Mouse (Mus musculus): ENCODE measurements at regions not wholly inside any gene's neighbourhood (a gene's known extent, or its start where the extent isn't known, plus 50 kb on each side); places are given as distances from the start of the nearest gene placed in this dataset.
A peak's percentile ranks its signal among the peaks of the same experiment; 100 is the strongest.

- peak; percentile 47; the same call in 1 of the 2 replicates for ATAC-seq (ENCODE audit: low FRiP score)
- DNase-seq (ENCODE audit: low spot score, missing footprints), result no peak
Observed at GRCm38 (mm10) chr2:64395946-64396345, 298.1 kb upstream of the Fign start.

DNA sequence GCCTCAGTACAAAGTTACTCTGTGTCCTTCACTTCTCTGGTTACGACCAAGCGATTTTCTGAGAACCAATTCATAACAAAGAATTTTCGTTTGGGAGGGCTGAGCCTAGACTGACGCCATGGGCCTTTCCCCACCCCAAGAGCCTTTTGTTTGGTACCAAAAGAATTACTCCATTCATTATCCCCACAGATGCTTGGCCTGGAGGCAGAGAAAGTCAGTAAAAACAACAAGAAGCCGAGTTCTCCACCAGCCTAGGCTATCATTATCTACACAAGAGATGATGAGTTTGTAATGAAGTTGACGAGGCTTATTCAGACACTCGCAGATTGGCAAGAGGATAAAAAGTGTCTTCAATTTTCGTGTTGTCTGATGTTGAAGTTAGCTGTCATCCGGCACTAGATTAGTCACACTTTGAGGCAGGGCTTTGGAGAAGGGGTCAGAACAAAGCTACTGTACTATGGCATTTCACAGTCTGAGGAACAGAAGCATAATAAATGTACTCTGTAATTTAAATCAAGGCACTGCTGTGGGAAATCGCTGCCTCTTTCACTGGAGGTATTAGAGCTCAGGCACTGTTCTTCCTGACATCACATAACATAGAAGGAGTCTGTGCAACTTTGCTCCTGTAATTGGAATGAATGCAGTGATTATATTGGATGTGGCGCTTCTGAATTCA is 296.9 kb upstream of the Fign start:
- no peak overlapping the region for H3K4me3 ChIP-seq (ENCODE audit: low read depth, low read length)
- DNase-seq (ENCODE audit: low spot score, missing footprints), result peak; percentile 89
- H3K4me2 ChIP-seq, result no peak overlapping the region
- no peaks in the 10 kb centered on the region for H3K27me3 ChIP-seq (ENCODE audit: control insufficient read depth, insufficient read depth, low read length)
- no peaks in the 10 kb centered on the region for H3K36me3 ChIP-seq (ENCODE audit: control insufficient read depth, insufficient read depth, low read length)
- H3K9me3 ChIP-seq (ENCODE audit: control insufficient read depth, low read length), result no peaks in the 10 kb centered on the region
- 27% methylated on average over 11 of the region's 11 CpGs for WGBS
- peak overlapping the region; percentile 48 for H3K27ac ChIP-seq (ENCODE audit: low read depth, low read length)
- peak; percentile 75 for ATAC-seq (ENCODE audit: low FRiP score)
- H3K4me1 ChIP-seq (ENCODE audit: control insufficient read depth, insufficient read depth, low read length), result peaks cover 10% of the 10 kb centered on the region; the same call in 1 of the 2 replicates
- no peak overlapping the region for H3K9ac ChIP-seq (ENCODE audit: low read length)

More at GRCm38 (mm10) chr2:64395946-64396345, 298.1 kb upstream of the Fign start:
- peaks cover 8% of the 10 kb centered on the region; the same call in 1 of the 2 replicates for H3K4me1 ChIP-seq (ENCODE audit: control insufficient read depth, insufficient read depth, low read length)
- no peak overlapping the region for H3K4me3 ChIP-seq (ENCODE audit: low read depth, low read length)
- H3K4me2 ChIP-seq, result no peak overlapping the region
- H3K36me3 ChIP-seq (ENCODE audit: control insufficient read depth, insufficient read depth, low read length), result no peaks in the 10 kb centered on the region
- no peak overlapping the region for H3K9ac ChIP-seq (ENCODE audit: low read length)
- H3K27me3 ChIP-seq (ENCODE audit: control insufficient read depth, insufficient read depth, low read length), result no peaks in the 10 kb centered on the region
- 75% methylated on average over 4 of the region's 4 CpGs for WGBS
- no peaks in the 10 kb centered on the region for H3K9me3 ChIP-seq (ENCODE audit: control insufficient read depth, low read length)
- no peak overlapping the region for H3K27ac ChIP-seq (ENCODE audit: low read depth, low read length)

GRCm38 (mm10) chr2:64394199-64394598 is 296.4 kb upstream of the Fign start:
- Histone ChIP-seq H3K27me3 (ENCODE audit: control insufficient read depth, insufficient read depth, low read length) (no peaks in the 10 kb centered on the region), H3K4me1 (ENCODE audit: control insufficient read depth, insufficient read depth, low read length) (peaks cover 10% of the 10 kb centered on the region; the same call in 1 of the 2 replicates), H3K27ac (ENCODE audit: low read depth, low read length) (peak overlapping the region; percentile 48), H3K4me2 (no peak overlapping the region), H3K9ac (ENCODE audit: low read length) (no peak overlapping the region), H3K9me3 (ENCODE audit: control insufficient read depth, low read length) (no peaks in the 10 kb centered on the region), H3K4me3 (ENCODE audit: low read depth, low read length) (no peak overlapping the region), H3K36me3 (ENCODE audit: control insufficient read depth, insufficient read depth, low read length) (no peaks in the 10 kb centered on the region)
- ATAC-seq (ENCODE audit: low FRiP score) (peak; percentile 39), DNase-seq (ENCODE audit: low spot score, missing footprints) (no peak)
- WGBS, result 66% methylated on average over 8 of the region's 8 CpGs

DNA sequence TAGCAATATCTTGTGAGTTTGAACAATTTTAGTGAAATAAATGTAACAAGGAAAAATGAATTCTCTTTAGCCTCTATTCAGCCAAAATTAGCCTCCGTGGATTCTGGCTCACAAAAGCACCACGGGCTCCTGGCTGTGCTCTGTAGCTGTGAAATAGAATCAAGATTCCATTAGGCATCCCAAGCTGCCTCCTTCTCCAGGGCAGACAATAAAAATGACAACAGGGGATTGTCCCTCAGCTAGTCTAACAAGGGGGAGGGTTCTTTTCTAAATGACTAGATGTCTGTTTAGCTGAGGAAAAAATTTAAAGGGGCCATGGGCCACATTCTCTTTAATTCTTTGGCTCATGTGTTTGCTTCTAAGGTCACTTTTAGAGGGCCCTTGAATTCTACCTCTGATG is 272.0 kb upstream of the Fign start:
- Histone ChIP-seq H3K27me3 (ENCODE audit: control insufficient read depth, insufficient read depth, low read length) (no peaks in the 10 kb centered on the region), H3K36me3 (ENCODE audit: control insufficient read depth, insufficient read depth, low read length) (no peaks in the 10 kb centered on the region), H3K4me1 (ENCODE audit: control insufficient read depth, insufficient read depth, low read length) (peaks cover 10% of the 10 kb centered on the region; the same call in 1 of the 2 replicates), H3K4me2 (no peak overlapping the region), H3K4me3 (ENCODE audit: low read depth, low read length) (no peak overlapping the region), H3K27ac (ENCODE audit: low read depth, low read length) (no peak overlapping the region; the same call in 1 of the 2 replicates), H3K9me3 (ENCODE audit: control insufficient read depth, low read length) (no peaks in the 10 kb centered on the region), H3K9ac (ENCODE audit: low read length) (no peak overlapping the region)
- DNase-seq (ENCODE audit: low spot score, missing footprints), result no peak
- peak; percentile 79 for ATAC-seq (ENCODE audit: low FRiP score)
- 12% methylated on average over 2 of the region's 2 CpGs for WGBS

DNA sequence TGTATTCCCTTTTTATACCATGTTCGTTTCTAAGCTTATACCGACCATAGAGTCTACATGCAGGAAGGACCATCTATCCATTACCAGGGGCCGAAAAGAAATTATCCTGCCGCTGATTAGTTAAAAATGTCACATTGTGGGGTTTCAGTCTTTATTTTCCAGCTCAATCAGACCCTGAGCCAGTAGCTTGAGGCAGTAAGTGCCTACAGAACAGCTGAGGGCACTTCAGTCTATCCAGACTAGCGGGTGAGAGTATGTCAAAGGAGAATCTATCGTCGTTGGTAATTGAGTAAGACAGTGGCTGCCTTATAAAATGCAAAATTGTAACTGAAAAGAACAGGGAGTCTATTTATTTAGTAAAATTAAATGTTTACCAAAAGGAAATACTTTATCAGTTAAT is 269.4 kb upstream of the Fign start:
- DNase-seq (ENCODE audit: low spot score, missing footprints) (no peak), ATAC-seq (ENCODE audit: low FRiP score) (no peak)
- Histone ChIP-seq H3K36me3 (ENCODE audit: control insufficient read depth, insufficient read depth, low read length) (no peaks in the 10 kb centered on the region), H3K27ac (ENCODE audit: low read depth, low read length) (no peak overlapping the region), H3K27me3 (ENCODE audit: control insufficient read depth, insufficient read depth, low read length) (no peaks in the 10 kb centered on the region), H3K4me3 (ENCODE audit: low read depth, low read length) (no peak overlapping the region), H3K9ac (ENCODE audit: low read length) (no peak overlapping the region), H3K9me3 (ENCODE audit: control insufficient read depth, low read length) (no peaks in the 10 kb centered on the region), H3K4me1 (ENCODE audit: control insufficient read depth, insufficient read depth, low read length) (peaks cover 10% of the 10 kb centered on the region; the same call in 1 of the 2 replicates), H3K4me2 (no peak overlapping the region)
- WGBS, result 90% methylated on average over 7 of the region's 7 CpGs

DNA sequence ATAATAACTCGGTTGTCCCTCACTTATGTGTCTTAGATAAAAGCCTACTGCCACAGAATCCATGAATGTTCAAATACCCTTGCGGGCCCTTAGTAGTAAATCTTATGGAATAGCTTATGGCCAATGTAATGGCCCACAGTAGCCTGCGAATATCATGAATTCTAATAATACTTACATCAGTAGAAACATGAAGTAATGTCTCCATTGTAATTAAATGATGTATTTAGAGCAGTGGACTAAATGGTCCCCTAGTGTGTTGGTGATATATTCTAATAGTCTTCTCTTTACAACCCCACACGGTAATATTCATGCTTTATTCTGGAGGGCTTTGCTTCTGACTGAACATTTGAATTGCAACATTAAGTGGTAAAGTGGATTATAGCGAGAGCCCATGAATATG is 268.7 kb upstream of the Fign start:
- no peak overlapping the region for H3K4me2 ChIP-seq
- ATAC-seq (ENCODE audit: low FRiP score) (peak; percentile 19; the same call in 1 of the 2 replicates), DNase-seq (ENCODE audit: low spot score, missing footprints) (no peak)
- no peaks in the 10 kb centered on the region for H3K36me3 ChIP-seq (ENCODE audit: control insufficient read depth, insufficient read depth, low read length)
- WGBS, result 80% methylated on average over 5 of the region's 5 CpGs
- no peaks in the 10 kb centered on the region for H3K9me3 ChIP-seq (ENCODE audit: control insufficient read depth, low read length)
- no peak overlapping the region for H3K27ac ChIP-seq (ENCODE audit: low read depth, low read length)
- no peak overlapping the region for H3K9ac ChIP-seq (ENCODE audit: low read length)
- H3K4me1 ChIP-seq (ENCODE audit: control insufficient read depth, insufficient read depth, low read length), result peaks cover 10% of the 10 kb centered on the region; the same call in 1 of the 2 replicates
- H3K4me3 ChIP-seq (ENCODE audit: low read depth, low read length), result no peak overlapping the region
- H3K27me3 ChIP-seq (ENCODE audit: control insufficient read depth, insufficient read depth, low read length), result no peaks in the 10 kb centered on the region

- 95% methylated on average over 4 of the region's 4 CpGs for WGBS
- no peak overlapping the region for H3K4me3 ChIP-seq (ENCODE audit: low read depth, low read length)
- H3K4me2 ChIP-seq, result no peak overlapping the region
- H3K27me3 ChIP-seq (ENCODE audit: control insufficient read depth, insufficient read depth, low read length), result no peaks in the 10 kb centered on the region
- H3K27ac ChIP-seq (ENCODE audit: low read depth, low read length), result no peak overlapping the region
- no peak overlapping the region for H3K9ac ChIP-seq (ENCODE audit: low read length)
- no peaks in the 10 kb centered on the region for H3K36me3 ChIP-seq (ENCODE audit: control insufficient read depth, insufficient read depth, low read length)
- no peaks in the 10 kb centered on the region for H3K9me3 ChIP-seq (ENCODE audit: control insufficient read depth, low read length)
- DNase-seq (ENCODE audit: low spot score, missing footprints), result peak; percentile 54
- no peaks in the 10 kb centered on the region for H3K4me1 ChIP-seq (ENCODE audit: control insufficient read depth, insufficient read depth, low read length)
- ATAC-seq (ENCODE audit: low FRiP score), result no peak
Observed at GRCm38 (mm10) chr2:64356286-64356685, 258.4 kb upstream of the Fign start.

DNA sequence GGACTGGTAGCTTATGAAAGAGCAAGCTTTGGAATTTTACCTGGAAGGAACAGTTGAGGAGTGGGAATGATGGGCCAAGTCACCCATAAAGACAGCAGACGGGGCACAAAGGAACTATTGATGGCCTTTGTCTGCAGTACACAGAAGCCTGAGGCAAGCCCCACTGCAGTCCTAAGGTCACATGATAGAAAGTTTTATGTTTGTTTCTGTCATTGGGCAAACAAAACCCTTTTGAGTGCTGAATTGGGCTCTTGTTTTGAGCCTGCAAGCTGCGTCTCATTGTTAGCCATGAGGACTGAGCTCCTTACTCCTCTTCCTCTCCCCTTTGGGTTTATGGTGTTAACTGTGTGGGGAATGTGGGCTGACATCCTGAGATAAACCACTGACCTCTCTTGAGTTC is 227.7 kb upstream of the Fign start:
- WGBS, result 11% methylated on average over 2 of the region's 2 CpGs
- no peaks in the 10 kb centered on the region for H3K4me1 ChIP-seq (ENCODE audit: control insufficient read depth, insufficient read depth, low read length)
- H3K4me3 ChIP-seq (ENCODE audit: low read depth, low read length), result no peak overlapping the region
- no peak overlapping the region for H3K9ac ChIP-seq (ENCODE audit: low read length)
- H3K4me2 ChIP-seq, result no peak overlapping the region
- no peaks in the 10 kb centered on the region for H3K36me3 ChIP-seq (ENCODE audit: control insufficient read depth, insufficient read depth, low read length)
- ATAC-seq (ENCODE audit: low FRiP score) (peak; percentile 88), DNase-seq (ENCODE audit: low spot score, missing footprints) (peak; percentile 84)
- no peak overlapping the region for H3K27ac ChIP-seq (ENCODE audit: low read depth, low read length)
- no peaks in the 10 kb centered on the region for H3K9me3 ChIP-seq (ENCODE audit: control insufficient read depth, low read length)
- no peaks in the 10 kb centered on the region for H3K27me3 ChIP-seq (ENCODE audit: control insufficient read depth, insufficient read depth, low read length)

Data from midbrain, embryonic 11.5 days (tissue).